Mouse (Mus musculus): ENCODE data around the gene 1700020N15Rik. TPM values are rescaled to one million over a fixed set of nuclear protein-coding genes. Genes with fewer than 3 reads are reported as not detected.
"Not testable (repeated sequence)": the region's sequence is repeated elsewhere in the genome, so short reads cannot be mapped to it uniquely, and the experiment has no call there.

1700020N15Rik gene
- total RNA-seq (2021): not detected
- long read RNA-seq, experiment 1: 0 reads
- long read RNA-seq, experiment 2: 0 reads

DNA sequence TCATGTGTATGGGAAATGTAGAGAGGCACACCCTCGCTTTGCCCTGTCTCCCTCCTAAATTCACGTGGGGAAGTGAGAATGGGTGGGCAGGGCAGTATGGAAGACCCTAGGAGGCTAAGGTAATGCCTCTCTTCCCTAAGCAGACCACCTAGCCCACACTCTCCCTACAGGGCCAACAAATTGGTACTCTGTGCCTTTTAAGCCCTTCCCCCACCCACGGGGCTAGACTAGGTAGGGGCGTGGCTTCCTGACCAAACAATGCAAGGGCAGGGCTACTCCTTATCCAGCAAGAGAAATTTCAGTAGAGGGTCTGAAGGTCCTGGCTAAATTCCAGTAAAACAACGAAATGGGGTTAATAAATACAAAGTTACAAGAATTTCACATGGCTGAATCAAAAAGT lies at the start of gene 1700020N15Rik:
1700020N15Rik (plus strand) TSS at position 301 of the 400 bp plus-strand sequence.
- DNase-seq: not testable (repeated sequence)

DNA sequence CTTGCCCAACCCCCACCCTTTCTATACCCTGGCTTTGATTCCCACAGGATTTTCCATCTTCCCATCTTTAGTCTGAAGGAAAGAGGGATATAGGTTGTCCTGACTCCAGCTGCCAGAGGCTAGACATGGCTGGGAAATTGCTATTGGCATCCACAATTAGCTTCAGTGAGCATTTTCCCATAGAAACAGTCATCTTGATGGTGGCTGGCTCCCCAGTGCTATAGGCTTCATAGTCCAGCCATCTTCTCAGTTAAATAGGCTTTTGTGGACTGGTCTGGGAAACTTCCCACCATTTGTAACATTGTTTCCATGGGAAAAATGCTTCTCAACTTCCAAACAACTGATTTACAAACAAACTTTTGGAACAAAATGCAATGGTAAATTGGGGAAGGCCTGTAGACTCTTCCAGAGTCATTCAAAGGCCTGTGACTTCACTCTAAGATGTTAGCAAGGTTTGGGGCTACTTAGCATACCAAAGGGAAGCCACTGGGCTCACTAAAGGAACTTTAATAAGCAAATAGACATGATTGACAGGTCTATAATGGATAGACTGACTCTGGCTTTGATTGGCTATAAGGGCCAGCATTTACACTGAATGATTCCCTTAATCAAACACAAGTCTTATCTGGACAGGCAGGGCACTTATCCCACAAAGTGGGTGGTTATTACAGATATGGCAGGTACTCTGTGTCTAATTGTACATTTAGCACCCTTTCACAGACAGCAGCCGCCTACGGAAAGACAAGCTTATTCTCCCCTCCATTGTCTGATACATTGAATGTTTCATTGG lies 31.9 kb downstream of the 1700020N15Rik start:
- DNase-seq: no peak

All from gastrocnemius, postnatal 10 days (tissue).